Mouse (Mus musculus) NIH3T3 (cell line): Measurements from ENCODE around the gene Hist2h2ab.
"Not testable (repeated sequence)": the region's sequence is repeated elsewhere in the genome, so short reads cannot be mapped to it uniquely, and the experiment has no call there.

Source experiments
- DNase-seq: peaks from one replicate; pipeline ENCODE4 v3.0.0-alpha.2; 2012; ENCODE audit warnings: low read depth

The Hist2h2ab gene

GRCm38 (mm10) chr3:96261623-96262022, 42.0 kb downstream of the Hist2h2ab start:
- peak; percentile 42 for DNase-seq

- DNase-seq, result peak; percentile 91
Measured at GRCm38 (mm10) chr3:96262216-96262875, 42.7 kb downstream of the Hist2h2ab start.

- DNase-seq, result peak; percentile 97
Measured at GRCm38 (mm10) chr3:96262979-96263550, 43.4 kb downstream of the Hist2h2ab start, which contains the start of gene Hist2h4. Gene Hist2h4 (minus strand): TSS chr3:96263311.

GRCm38 (mm10) chr3:96263558-96264403, 44.1 kb downstream of the Hist2h2ab start:
- peak; percentile 65 for DNase-seq

GRCm38 (mm10) chr3:96264404-96264949, 44.8 kb downstream of the Hist2h2ab start:
- peak; percentile 37 for DNase-seq

- DNase-seq, result no peak
Measured at GRCm38 (mm10) chr3:96266132-96266710, 46.6 kb downstream of the Hist2h2ab start.

- no peak for DNase-seq
Measured at GRCm38 (mm10) chr3:96267541-96267940, 47.9 kb downstream of the Hist2h2ab start.

- peak; percentile 91 for DNase-seq
Measured at GRCm38 (mm10) chr3:96268051-96268775, 48.5 kb downstream of the Hist2h2ab start, which contains the start of gene Hist2h3b. Gene Hist2h3b (plus strand): TSS chr3:96268654.

- DNase-seq, result not testable (repeated sequence)
Measured at GRCm38 (mm10) chr3:96268776-96269378, 49.2 kb downstream of the Hist2h2ab start.
